Mouse (Mus musculus): ENCODE data around the gene Ubac2. TPM values are rescaled to one million over a fixed set of nuclear protein-coding genes. Genes with fewer than 3 reads are reported as not detected.

The Ubac2 gene
- total and polyA plus RNA-seq, 2 experiments from 2014 or later, result 39.4 to 66.8 TPM

DNA sequence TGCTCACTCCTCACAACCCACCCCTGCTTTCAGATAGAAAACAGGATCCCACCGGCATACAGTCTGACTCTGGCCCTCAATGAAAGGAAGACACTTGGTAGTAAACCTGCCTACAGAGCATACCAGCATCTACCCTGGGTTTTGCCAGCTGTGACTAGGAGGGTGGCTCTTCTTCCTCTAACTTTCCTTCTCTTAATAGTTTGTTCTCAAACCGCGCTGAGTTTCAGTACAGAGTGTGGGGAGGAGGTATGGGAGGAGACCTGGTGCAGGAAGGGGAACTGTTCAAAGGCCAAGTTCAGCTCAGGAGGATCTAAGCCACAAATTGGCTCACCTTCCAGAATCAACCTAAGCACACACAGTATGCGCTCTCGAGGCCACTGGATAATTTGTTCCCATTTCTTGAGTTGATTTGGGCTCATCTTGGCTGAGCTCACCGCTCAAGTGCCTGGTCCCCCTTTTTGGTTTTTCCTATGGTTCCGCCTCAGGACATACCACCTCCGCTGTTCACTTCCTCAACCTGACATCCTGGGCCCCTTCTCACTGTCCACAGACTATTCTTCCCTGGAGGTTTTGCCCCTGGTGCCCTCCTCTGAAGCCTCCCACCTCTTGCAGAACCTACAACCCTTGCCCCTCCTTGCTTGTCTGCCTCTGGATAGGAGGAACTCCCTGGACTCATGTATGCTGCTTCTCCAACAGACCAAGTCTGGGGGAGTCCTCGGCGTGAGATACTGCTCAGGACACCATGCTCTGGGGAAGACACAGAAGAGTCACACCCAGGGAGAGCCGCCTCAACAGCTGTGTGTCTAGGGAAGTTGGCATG is 150.7 kb downstream of the Ubac2 start:
- Histone ChIP-seq H3K4me1 (ENCODE audit: control insufficient read depth, insufficient read depth) (no peaks in the 10 kb centered on the region), H3K36me3 (replicated peaks; ENCODE audit: control insufficient read depth, insufficient read depth, low read length) (no peaks in the 10 kb centered on the region), H3K4me3 (ENCODE audit: low read depth, low read length) (no peak overlapping the region), H3K27me3 (ENCODE audit: control insufficient read depth, insufficient read depth, low read length) (no peaks in the 10 kb centered on the region), H3K4me2 (ENCODE audit: low read depth, low read length) (no peak overlapping the region), H3K27ac (ENCODE audit: low read depth) (no peak overlapping the region), H3K9me3 (replicated peaks; ENCODE audit: control insufficient read depth, low read length) (no peaks in the 10 kb centered on the region), H3K9ac (replicated peaks; ENCODE audit: low read depth, low read length) (no peak overlapping the region)
- DNase-seq (ENCODE audit: low spot score) (no peak), ATAC-seq (ENCODE audit: insufficient read depth, low read depth) (no peak)
- 83% methylated on average over 11 of the region's 11 CpGs for WGBS
- no peak for TF ChIP-seq EP300 (IDR thresholded peaks at IDR 0.05; ENCODE audit: low read depth)
- TF ChIP-seq CTCF (IDR thresholded peaks at IDR 0.05; ENCODE audit: low read depth), result no peak

DNA sequence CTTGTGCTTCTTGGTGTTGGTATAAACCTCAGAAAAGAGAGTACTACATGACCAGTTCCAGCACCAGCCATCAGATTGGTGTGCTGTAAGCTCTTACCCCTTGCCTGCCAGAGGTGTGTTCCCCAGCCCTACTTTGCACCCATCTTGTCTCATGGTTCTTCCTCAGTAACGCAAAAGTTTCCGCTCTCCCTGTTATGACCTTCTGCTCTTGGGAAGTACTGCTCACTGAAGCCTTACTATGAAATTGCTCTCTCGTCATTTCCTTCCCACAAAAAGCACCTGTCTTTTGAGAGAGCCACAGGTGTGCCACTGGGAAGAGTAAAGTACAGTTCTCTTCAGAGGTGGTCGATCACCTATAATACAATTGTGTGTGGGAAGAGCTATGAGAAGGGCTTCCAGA is 151.4 kb downstream of the Ubac2 start:
- no peaks in the 10 kb centered on the region for H3K36me3 ChIP-seq (replicated peaks; ENCODE audit: control insufficient read depth, insufficient read depth, low read length)

DNA sequence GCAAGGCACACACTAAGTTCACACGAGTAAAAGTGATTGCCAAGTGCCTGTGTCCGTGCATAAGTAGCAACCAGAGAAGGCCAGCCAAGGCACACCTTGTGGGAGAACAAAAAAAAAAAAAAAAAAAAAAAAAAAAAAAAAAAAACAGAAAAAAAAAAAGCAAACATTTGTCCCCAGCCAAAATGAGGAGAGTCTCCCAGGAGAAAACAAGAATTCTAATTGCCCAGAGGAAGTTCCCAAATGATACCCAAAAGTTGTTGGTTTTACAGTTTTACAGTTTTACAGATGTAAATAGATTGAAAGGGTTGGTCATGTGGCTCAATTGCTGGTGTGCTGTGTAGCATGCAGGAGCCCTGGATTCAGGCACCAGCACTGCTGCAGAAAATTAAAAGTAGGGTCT is 153.6 kb downstream of the Ubac2 start:
- Histone ChIP-seq H3K4me2 (ENCODE audit: low read depth, low read length) (no peak overlapping the region), H3K4me3 (ENCODE audit: low read depth, low read length) (no peak overlapping the region), H3K27me3 (ENCODE audit: control insufficient read depth, insufficient read depth, low read length) (no peaks in the 10 kb centered on the region), H3K9ac (replicated peaks; ENCODE audit: low read depth, low read length) (no peak overlapping the region), H3K27ac (ENCODE audit: low read depth) (no peak overlapping the region), H3K4me1 (ENCODE audit: control insufficient read depth, insufficient read depth) (no peaks in the 10 kb centered on the region), H3K9me3 (replicated peaks; ENCODE audit: control insufficient read depth, low read length) (0 out of 2 replicates have a peak, but pooled peaks cover 4% of the 10 kb centered on the region), H3K36me3 (replicated peaks; ENCODE audit: control insufficient read depth, insufficient read depth, low read length) (no peaks in the 10 kb centered on the region)
- no peak for ATAC-seq (ENCODE audit: insufficient read depth, low read depth)
- no peak for DNase-seq (ENCODE audit: low spot score)
- TF ChIP-seq CTCF (IDR thresholded peaks at IDR 0.05; ENCODE audit: low read depth) (no peak), EP300 (IDR thresholded peaks at IDR 0.05; ENCODE audit: low read depth) (no peak)
- WGBS, result 67% methylated on average over 2 of the region's 2 CpGs

More for the DNA sequence above, 151.4 kb downstream of the Ubac2 start:
- WGBS, result 83% methylated on average over 4 of the region's 4 CpGs
- no peak for TF ChIP-seq EP300 (IDR thresholded peaks at IDR 0.05; ENCODE audit: low read depth)
- no peak overlapping the region for H3K27ac ChIP-seq (ENCODE audit: low read depth)
- no peak overlapping the region for H3K9ac ChIP-seq (replicated peaks; ENCODE audit: low read depth, low read length)
- ATAC-seq (ENCODE audit: insufficient read depth, low read depth) (no peak), DNase-seq (ENCODE audit: low spot score) (no peak)
- no peaks in the 10 kb centered on the region for H3K4me1 ChIP-seq (ENCODE audit: control insufficient read depth, insufficient read depth)
- H3K27me3 ChIP-seq (ENCODE audit: control insufficient read depth, insufficient read depth, low read length), result no peaks in the 10 kb centered on the region
- no peak overlapping the region for H3K4me2 ChIP-seq (ENCODE audit: low read depth, low read length)
- H3K9me3 ChIP-seq (replicated peaks; ENCODE audit: control insufficient read depth, low read length), result no peaks in the 10 kb centered on the region
- no peak overlapping the region for H3K4me3 ChIP-seq (ENCODE audit: low read depth, low read length)

DNA sequence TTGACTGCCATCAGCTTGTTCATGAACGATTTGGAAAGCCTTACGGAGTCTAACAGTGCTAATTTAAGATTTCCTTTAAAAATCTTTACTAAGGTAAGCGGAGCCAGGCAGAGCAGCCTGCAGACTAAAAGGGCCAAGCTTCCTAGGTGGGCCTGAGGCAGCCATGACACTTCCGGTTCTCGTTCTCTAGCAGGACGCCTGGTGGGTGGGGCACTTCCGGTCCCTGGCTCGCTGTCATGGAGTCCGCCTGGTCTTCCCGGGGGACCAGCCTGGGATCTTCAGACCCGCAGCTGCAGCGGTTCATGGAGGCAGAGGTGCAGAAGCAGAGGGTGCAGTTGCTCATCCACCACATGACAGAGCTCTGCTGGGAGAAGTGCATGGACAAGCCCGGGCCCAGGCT is 156.0 kb downstream of the Ubac2 start, which contains the start of gene Timm8a2:
Gene Timm8a2, plus strand, starts transcription at position 224 of the 400 bp plus-strand sequence.
- TF ChIP-seq EP300 (IDR thresholded peaks at IDR 0.05; ENCODE audit: low read depth) (no peak), CTCF (IDR thresholded peaks at IDR 0.05; ENCODE audit: low read depth) (no peak)
- H3K27me3 ChIP-seq (ENCODE audit: control insufficient read depth, insufficient read depth, low read length), result no peaks in the 10 kb centered on the region
- no peak within 1 kb of the TSS for H3K27ac ChIP-seq (ENCODE audit: low read depth)
- 89% methylated on average over 13 of the region's 13 CpGs for WGBS
- H3K9ac ChIP-seq (replicated peaks; ENCODE audit: low read depth, low read length), result no peak within 1 kb of the TSS
- no peak for ATAC-seq (ENCODE audit: insufficient read depth, low read depth)
- no peaks in the 10 kb centered on the region for H3K36me3 ChIP-seq (replicated peaks; ENCODE audit: control insufficient read depth, insufficient read depth, low read length)
- no peak within 1 kb of the TSS for H3K4me3 ChIP-seq (ENCODE audit: low read depth, low read length)
- H3K9me3 ChIP-seq (replicated peaks; ENCODE audit: control insufficient read depth, low read length), result 0 out of 2 replicates have a peak, but pooled peaks cover 4% of the 10 kb centered on the region
- DNase-seq (ENCODE audit: low spot score), result no peak
- H3K4me2 ChIP-seq (ENCODE audit: low read depth, low read length), result no peak within 1 kb of the TSS
- no peaks in the 10 kb centered on the region for H3K4me1 ChIP-seq (ENCODE audit: control insufficient read depth, insufficient read depth)

DNA sequence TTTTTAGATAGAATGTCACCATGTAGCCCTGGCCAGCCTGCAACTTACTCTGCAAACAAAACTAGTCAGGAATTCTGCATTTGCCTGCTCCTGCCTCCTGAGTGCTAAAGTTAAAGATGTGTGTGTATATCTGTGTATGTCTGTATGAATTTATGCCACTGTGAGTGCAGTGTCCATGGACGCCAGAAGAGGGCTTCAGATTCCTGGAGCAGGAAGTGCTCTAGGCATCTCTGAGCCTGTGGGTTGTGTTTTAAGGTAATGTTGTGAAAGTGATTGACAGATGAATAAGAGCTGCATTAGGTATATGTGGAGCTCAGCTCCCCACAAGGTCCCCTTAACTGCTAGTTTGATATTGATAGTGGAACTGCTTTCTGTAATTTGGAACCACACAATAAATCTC is 156.8 kb downstream of the Ubac2 start:
- Histone ChIP-seq H3K36me3 (replicated peaks; ENCODE audit: control insufficient read depth, insufficient read depth, low read length) (no peaks in the 10 kb centered on the region), H3K4me1 (ENCODE audit: control insufficient read depth, insufficient read depth) (no peaks in the 10 kb centered on the region), H3K27ac (ENCODE audit: low read depth) (no peak overlapping the region), H3K9ac (replicated peaks; ENCODE audit: low read depth, low read length) (no peak overlapping the region), H3K4me2 (ENCODE audit: low read depth, low read length) (no peak overlapping the region), H3K9me3 (replicated peaks; ENCODE audit: control insufficient read depth, low read length) (0 out of 2 replicates have a peak, but pooled peaks cover 4% of the 10 kb centered on the region), H3K27me3 (ENCODE audit: control insufficient read depth, insufficient read depth, low read length) (no peaks in the 10 kb centered on the region), H3K4me3 (ENCODE audit: low read depth, low read length) (no peak overlapping the region)
- ATAC-seq (ENCODE audit: insufficient read depth, low read depth) (no peak), DNase-seq (ENCODE audit: low spot score) (no peak)
- WGBS, result 84% methylated on average over 1 of the region's 1 CpGs
- TF ChIP-seq CTCF (IDR thresholded peaks at IDR 0.05; ENCODE audit: low read depth), result no peak
- no peak for TF ChIP-seq EP300 (IDR thresholded peaks at IDR 0.05; ENCODE audit: low read depth)
